Mouse (Mus musculus): ENCODE results near the gene Kcnj11. TPM values are rescaled to one million over a fixed set of nuclear protein-coding genes. Genes with fewer than 3 reads are reported as not detected.

Kcnj11 gene
- polyA plus RNA-seq, 1 experiment from 2014 or later = 0.14 TPM

- H3K36me3 ChIP-seq = no peaks in the 10 kb centered on the region
- H3K27me3 ChIP-seq = no peaks in the 10 kb centered on the region
- no peak overlapping the region for H3K9ac ChIP-seq
- no peak overlapping the region for H3K27ac ChIP-seq
- H3K4me2 ChIP-seq (replicated peaks) = no peak overlapping the region
- WGBS = 84% methylated on average over 11 of the region's 11 CpGs
- no peaks in the 10 kb centered on the region for H3K9me3 ChIP-seq
- ATAC-seq (ENCODE audit: insufficient number of reproducible peaks, insufficient read depth, low FRiP score, low TSS enrichment) = no peak
- no peaks in the 10 kb centered on the region for H3K4me1 ChIP-seq
- no peak overlapping the region for H3K4me3 ChIP-seq
These were observed 24.8 kb upstream of the Kcnj11 start for GRCm38 (mm10) chr7:46125340-46125739.

DNA sequence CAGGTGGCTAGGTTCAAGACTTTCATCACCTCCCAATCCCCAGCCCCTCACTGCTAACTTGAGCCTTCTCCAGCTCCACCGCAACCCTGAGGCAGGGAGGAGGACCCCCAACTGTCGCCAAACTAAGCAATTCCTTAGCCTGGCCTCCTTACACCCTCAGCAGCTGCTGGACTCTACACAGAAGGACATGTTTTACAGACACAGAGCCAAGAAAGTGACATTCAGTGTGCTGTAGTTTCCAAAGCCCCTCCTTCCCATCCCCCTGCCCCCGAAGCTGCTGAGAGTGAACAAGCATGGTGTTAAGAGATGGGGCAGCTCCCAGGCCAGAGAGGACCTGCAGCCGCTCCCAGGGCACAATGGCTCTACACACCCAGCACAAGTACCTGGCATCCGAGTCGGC, 23.9 kb upstream of the Kcnj11 start:
- H3K4me2 ChIP-seq (replicated peaks) = no peak overlapping the region
- no peak overlapping the region for H3K4me3 ChIP-seq
- 74% methylated on average over 6 of the region's 6 CpGs for WGBS
- no peaks in the 10 kb centered on the region for H3K36me3 ChIP-seq
- no peaks in the 10 kb centered on the region for H3K4me1 ChIP-seq
- no peaks in the 10 kb centered on the region for H3K27me3 ChIP-seq
- H3K9ac ChIP-seq = no peak overlapping the region
- no peak for ATAC-seq (ENCODE audit: insufficient number of reproducible peaks, insufficient read depth, low FRiP score, low TSS enrichment)
- H3K9me3 ChIP-seq = no peaks in the 10 kb centered on the region
- H3K27ac ChIP-seq = no peak overlapping the region

DNA sequence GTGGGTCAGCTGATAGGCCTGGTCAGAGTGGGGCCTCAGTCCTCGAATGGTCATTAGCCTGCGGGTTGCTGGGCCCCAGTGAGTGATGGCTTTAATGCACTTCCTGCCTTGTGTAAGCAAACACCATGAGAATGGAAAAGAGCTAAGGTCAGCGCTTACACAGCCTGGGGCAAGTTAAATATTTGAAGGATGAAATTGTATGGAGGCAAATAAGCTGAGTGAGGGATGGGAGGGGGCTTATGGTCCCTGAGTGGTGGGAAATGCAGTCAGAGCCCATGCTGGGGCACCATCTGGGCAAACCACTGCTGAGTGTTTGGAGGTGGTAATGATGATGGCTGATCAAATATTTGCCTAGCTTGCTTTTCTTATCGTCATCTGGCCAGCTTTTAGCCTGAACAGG, 22.4 kb upstream of the Kcnj11 start:
- H3K27ac ChIP-seq = no peak overlapping the region
- no peaks in the 10 kb centered on the region for H3K36me3 ChIP-seq
- H3K9ac ChIP-seq = no peak overlapping the region
- H3K4me2 ChIP-seq (replicated peaks) = no peak overlapping the region
- no peaks in the 10 kb centered on the region for H3K9me3 ChIP-seq
- no peaks in the 10 kb centered on the region for H3K4me1 ChIP-seq
- 29% methylated on average over 4 of the region's 4 CpGs for WGBS
- no peak for ATAC-seq (ENCODE audit: insufficient number of reproducible peaks, insufficient read depth, low FRiP score, low TSS enrichment)
- H3K4me3 ChIP-seq = no peak overlapping the region
- no peaks in the 10 kb centered on the region for H3K27me3 ChIP-seq

GRCm38 (mm10) chr7:46117035-46117434, 16.5 kb upstream of the Kcnj11 start:
- Histone ChIP-seq H3K4me3 (no peak overlapping the region), H3K36me3 (no peaks in the 10 kb centered on the region), H3K4me1 (peaks cover 16% of the 10 kb centered on the region), H3K4me2 (replicated peaks) (no peak overlapping the region), H3K27ac (no peak overlapping the region), H3K27me3 (no peaks in the 10 kb centered on the region), H3K9ac (no peak overlapping the region), H3K9me3 (no peaks in the 10 kb centered on the region)
- no peak for ATAC-seq (ENCODE audit: insufficient number of reproducible peaks, insufficient read depth, low FRiP score, low TSS enrichment)
- 88% methylated on average over 16 of the region's 16 CpGs for WGBS

GRCm38 (mm10) chr7:46116118-46116581, 15.6 kb upstream of the Kcnj11 start:
- Histone ChIP-seq H3K9me3 (no peaks in the 10 kb centered on the region), H3K36me3 (no peaks in the 10 kb centered on the region), H3K9ac (no peak overlapping the region), H3K27ac (no peak overlapping the region), H3K27me3 (no peaks in the 10 kb centered on the region), H3K4me3 (no peak overlapping the region), H3K4me1 (peaks cover 16% of the 10 kb centered on the region), H3K4me2 (replicated peaks) (no peak overlapping the region)
- ATAC-seq (ENCODE audit: insufficient number of reproducible peaks, insufficient read depth, low FRiP score, low TSS enrichment) = no peak
- 40% methylated on average over 10 of the region's 10 CpGs for WGBS

GRCm38 (mm10) chr7:46113435-46113834, 12.9 kb upstream of the Kcnj11 start:
- no peak overlapping the region for H3K4me3 ChIP-seq
- H3K27ac ChIP-seq = no peak overlapping the region
- no peak for ATAC-seq (ENCODE audit: insufficient number of reproducible peaks, insufficient read depth, low FRiP score, low TSS enrichment)
- no peak overlapping the region for H3K4me2 ChIP-seq (replicated peaks)
- H3K9ac ChIP-seq = no peak overlapping the region
- no peaks in the 10 kb centered on the region for H3K27me3 ChIP-seq
- H3K36me3 ChIP-seq = no peaks in the 10 kb centered on the region
- peaks cover 16% of the 10 kb centered on the region for H3K4me1 ChIP-seq
- H3K9me3 ChIP-seq = no peaks in the 10 kb centered on the region
- WGBS = 61% methylated on average over 3 of the region's 3 CpGs

- Histone ChIP-seq H3K27me3 (no peaks in the 10 kb centered on the region), H3K9me3 (no peaks in the 10 kb centered on the region), H3K9ac (no peak overlapping the region), H3K4me2 (replicated peaks) (no peak overlapping the region), H3K27ac (no peak overlapping the region), H3K36me3 (no peaks in the 10 kb centered on the region), H3K4me1 (peaks cover 16% of the 10 kb centered on the region), H3K4me3 (no peak overlapping the region)
- WGBS = 54% methylated on average over 6 of the region's 6 CpGs
- no peak for ATAC-seq (ENCODE audit: insufficient number of reproducible peaks, insufficient read depth, low FRiP score, low TSS enrichment)
These were observed 11.4 kb upstream of the Kcnj11 start for GRCm38 (mm10) chr7:46111938-46112337.

DNA sequence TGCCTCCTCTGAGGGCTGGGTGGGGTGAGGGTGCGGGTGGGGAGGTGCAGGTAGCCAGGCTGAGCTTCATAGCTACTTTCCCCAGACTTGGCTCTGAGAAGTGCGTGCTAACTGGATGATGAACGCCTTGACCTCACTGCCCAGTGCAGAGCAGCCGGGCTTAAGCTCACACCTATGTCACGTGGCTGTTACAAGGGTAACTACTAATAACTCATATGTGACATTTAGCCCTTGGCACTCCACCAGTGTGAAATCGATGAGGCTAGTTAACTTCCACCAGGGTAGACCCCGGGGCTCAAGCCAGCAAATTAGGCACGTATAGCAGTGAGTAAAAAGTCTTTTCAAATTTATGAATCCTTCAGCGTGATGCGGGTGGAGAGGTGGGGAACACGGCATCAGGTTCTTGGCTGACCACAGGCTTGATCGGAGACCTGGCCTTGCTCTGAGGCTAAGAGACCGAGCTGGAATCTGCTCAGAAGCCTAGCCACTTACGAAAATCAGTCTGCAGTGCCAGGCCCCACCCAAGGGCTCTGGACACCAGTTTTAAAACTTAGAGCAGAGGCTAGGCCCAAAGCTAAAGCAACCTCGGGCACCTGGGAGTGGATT, 10.8 kb upstream of the Kcnj11 start:
- peaks cover 13% of the 10 kb centered on the region for H3K4me1 ChIP-seq
- 85% methylated on average over 15 of the region's 15 CpGs for WGBS
- ATAC-seq (ENCODE audit: insufficient number of reproducible peaks, insufficient read depth, low FRiP score, low TSS enrichment) = no peak

GRCm38 (mm10) chr7:46110079-46110478, 9.5 kb upstream of the Kcnj11 start:
- no peak overlapping the region for H3K4me2 ChIP-seq (replicated peaks)
- peaks cover 8% of the 10 kb centered on the region; the same call in 1 of the 2 replicates for H3K4me1 ChIP-seq
- 83% methylated on average over 3 of the region's 3 CpGs for WGBS
- no peak overlapping the region for H3K27ac ChIP-seq
- H3K36me3 ChIP-seq = no peaks in the 10 kb centered on the region
- no peak for ATAC-seq (ENCODE audit: insufficient number of reproducible peaks, insufficient read depth, low FRiP score, low TSS enrichment)
- no peaks in the 10 kb centered on the region for H3K9me3 ChIP-seq
- no peak overlapping the region for H3K9ac ChIP-seq
- no peak overlapping the region for H3K4me3 ChIP-seq
- no peaks in the 10 kb centered on the region for H3K27me3 ChIP-seq

More for the DNA sequence above, 10.8 kb upstream of the Kcnj11 start:
- no peak overlapping the region for H3K4me2 ChIP-seq (replicated peaks)
- H3K9ac ChIP-seq = no peak overlapping the region
- H3K27ac ChIP-seq = no peak overlapping the region
- no peaks in the 10 kb centered on the region for H3K9me3 ChIP-seq
- H3K36me3 ChIP-seq = no peaks in the 10 kb centered on the region
- H3K27me3 ChIP-seq = no peaks in the 10 kb centered on the region
- no peak overlapping the region for H3K4me3 ChIP-seq

- no peaks in the 10 kb centered on the region for H3K9me3 ChIP-seq
- ATAC-seq (ENCODE audit: insufficient number of reproducible peaks, insufficient read depth, low FRiP score, low TSS enrichment) = no peak
- WGBS = 84% methylated on average over 7 of the region's 7 CpGs
These were observed 4.9 kb upstream of the Kcnj11 start for GRCm38 (mm10) chr7:46105484-46105883.

DNA sequence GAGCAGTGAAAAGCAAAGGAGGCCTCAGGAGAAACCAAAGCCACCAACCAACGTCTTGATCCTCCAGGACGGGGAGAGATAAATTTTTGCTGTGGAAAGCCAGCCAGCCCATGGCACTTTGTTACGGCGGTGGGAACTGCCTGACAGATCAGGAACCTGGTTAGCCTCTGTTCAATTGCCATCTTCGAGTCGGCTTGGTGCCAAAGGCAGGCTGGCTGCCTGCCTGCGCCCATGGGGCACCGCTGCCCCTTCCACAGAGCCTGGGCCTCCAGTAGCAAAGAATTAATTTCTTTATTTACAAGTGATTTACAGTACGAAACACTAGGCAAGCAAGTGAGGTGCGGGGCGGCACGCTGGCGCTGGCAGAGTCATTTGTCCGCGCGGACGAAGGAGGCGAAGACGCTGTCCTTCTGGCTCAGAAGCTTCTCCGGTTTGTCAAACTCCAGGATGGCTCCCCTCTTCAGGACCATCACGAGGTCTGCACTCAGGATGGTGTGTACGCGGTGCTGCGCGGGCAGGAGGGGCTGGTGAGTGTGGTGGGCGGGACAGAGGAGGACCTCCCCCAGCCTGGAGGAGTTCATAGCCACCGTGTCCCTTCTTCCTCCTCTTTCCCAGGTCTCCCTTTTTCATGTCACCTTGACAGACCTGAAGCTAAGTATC, 3.8 kb upstream of the Kcnj11 start:
- H3K9me3 ChIP-seq = no peaks in the 10 kb centered on the region
- no peaks in the 10 kb centered on the region for H3K4me1 ChIP-seq
- no peak overlapping the region for H3K9ac ChIP-seq
- H3K4me3 ChIP-seq = no peak overlapping the region
- H3K4me2 ChIP-seq (replicated peaks) = no peak overlapping the region
- no peaks in the 10 kb centered on the region for H3K36me3 ChIP-seq
- H3K27ac ChIP-seq = no peak overlapping the region
- ATAC-seq (ENCODE audit: insufficient number of reproducible peaks, insufficient read depth, low FRiP score, low TSS enrichment) = no peak
- WGBS = 86% methylated on average over 27 of the region's 27 CpGs
- H3K27me3 ChIP-seq = peaks cover 12% of the 10 kb centered on the region

More at GRCm38 (mm10) chr7:46105484-46105883, 4.9 kb upstream of the Kcnj11 start:
- H3K4me2 ChIP-seq (replicated peaks) = no peak overlapping the region
- H3K9ac ChIP-seq = no peak overlapping the region
- no peak overlapping the region for H3K4me3 ChIP-seq
- peaks cover 1% of the 10 kb centered on the region; the same call in 1 of the 2 replicates for H3K27me3 ChIP-seq
- H3K36me3 ChIP-seq = no peaks in the 10 kb centered on the region
- no peak overlapping the region for H3K27ac ChIP-seq
- no peaks in the 10 kb centered on the region for H3K4me1 ChIP-seq

DNA sequence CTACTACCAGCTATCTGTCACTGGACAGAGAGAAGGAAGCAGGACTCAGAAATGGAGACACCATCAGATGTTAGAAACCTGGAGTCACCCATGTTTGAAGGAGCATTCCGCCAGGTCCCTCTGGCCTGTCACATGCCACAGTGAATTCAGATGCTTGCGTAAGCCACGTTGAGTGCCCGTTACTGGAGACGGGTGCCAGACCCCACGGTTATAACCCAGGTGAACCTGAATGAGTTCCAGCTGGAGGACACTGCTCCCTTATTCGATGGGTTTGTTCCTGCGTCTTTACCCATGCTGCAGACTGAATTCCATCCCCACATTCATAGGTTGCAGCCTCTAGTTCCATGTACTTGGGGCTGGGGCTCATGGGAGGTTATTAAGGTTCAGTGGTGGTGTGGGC, 3.2 kb upstream of the Kcnj11 start:
- Histone ChIP-seq H3K4me3 (no peak overlapping the region), H3K9me3 (no peaks in the 10 kb centered on the region), H3K27me3 (peaks cover 17% of the 10 kb centered on the region), H3K36me3 (no peaks in the 10 kb centered on the region), H3K4me2 (replicated peaks) (no peak overlapping the region), H3K27ac (no peak overlapping the region), H3K4me1 (no peaks in the 10 kb centered on the region), H3K9ac (no peak overlapping the region)
- ATAC-seq (ENCODE audit: insufficient number of reproducible peaks, insufficient read depth, low FRiP score, low TSS enrichment) = no peak
- 80% methylated on average over 8 of the region's 8 CpGs for WGBS

All from embryonic facial prominence, embryonic 12.5 days (tissue).